Mouse (Mus musculus) ES-Bruce4 (cell line): ENCODE results near the gene Itpkc.

Experiments used
- CTCF ChIP-seq: IDR thresholded peaks from one replicate; pipeline ENCODE4 v1.8.1; 2011; ENCODE audit warnings: low read depth, low read length
- EP300 ChIP-seq: IDR thresholded peaks from 2 replicates; pipeline ENCODE4 v1.6.1; 2011; ENCODE audit warnings: low read depth, low read length; ENCODE audit not compliant: insufficient read depth

DNA sequence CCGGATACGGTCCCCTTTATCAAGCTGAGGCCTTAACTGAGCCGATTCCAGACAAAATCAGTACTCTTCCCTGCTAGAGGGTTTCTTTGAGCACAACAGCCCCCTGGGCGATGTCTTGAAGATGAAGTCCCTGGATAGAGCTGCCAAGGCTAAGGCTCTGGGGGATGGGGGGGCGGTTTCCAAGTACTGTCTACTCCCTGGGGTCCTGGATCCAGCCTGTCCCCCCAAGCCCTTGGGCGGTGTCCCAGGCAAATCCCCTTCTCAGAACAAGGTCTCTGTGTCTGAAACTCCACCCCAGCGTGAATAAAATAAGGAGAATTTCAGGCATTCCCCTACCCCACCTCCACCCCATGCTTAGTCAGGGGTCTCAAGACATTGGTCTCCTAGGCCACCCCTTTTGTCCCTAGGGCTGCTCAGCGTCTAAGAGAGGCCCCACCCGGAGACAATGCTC lies 30.8 kb upstream of the Itpkc start:
- TF ChIP-seq CTCF (no peak), EP300 (0 out of 2 replicates have a peak, but pooled peaks have one; percentile 12)
